Mouse (Mus musculus) frontal cortex, postnatal 36 days (tissue): ENCODE measurements around the gene F10.

ENCODE experiments used
- DNase-seq, 2 experiments: peaks; one replicate each; pipeline ENCODE4 v3.0.0; 2022; ENCODE audit warnings: low spot score in 2 of 2

F10 gene

GRCm38 (mm10) chr8:13037015-13037414 lies at the start of gene F10:
TSS of gene F10 (plus strand) at chr8:13037308.
- DNase-seq = no peak

- peak; percentile 82 to 88 for DNase-seq
Measured at GRCm38 (mm10) chr8:12987571-12987970, 49.5 kb upstream of the F10 start.

- no peak for DNase-seq
Measured at GRCm38 (mm10) chr8:12988722-12989430, 48.2 kb upstream of the F10 start.

- no peak for DNase-seq
Measured at GRCm38 (mm10) chr8:12991411-12991810, 45.7 kb upstream of the F10 start.

GRCm38 (mm10) chr8:12994468-12994867 lies 42.6 kb upstream of the F10 start:
- no peak for DNase-seq

- peak in 1 of 2 experiments; percentile 41 for DNase-seq
Measured at GRCm38 (mm10) chr8:12995481-12995880, 41.6 kb upstream of the F10 start.

GRCm38 (mm10) chr8:12996831-12997275 lies 40.3 kb upstream of the F10 start:
- no peak for DNase-seq

- no peak for DNase-seq
Measured at GRCm38 (mm10) chr8:12998331-12998730, 38.8 kb upstream of the F10 start.

- peak; percentile 43 to 56 for DNase-seq
Measured at GRCm38 (mm10) chr8:12999793-13000192, 37.3 kb upstream of the F10 start.

- no peak for DNase-seq
Measured at GRCm38 (mm10) chr8:13007458-13007857, 29.6 kb upstream of the F10 start.

- DNase-seq = no peak
Measured at GRCm38 (mm10) chr8:13010313-13010712, 26.8 kb upstream of the F10 start.

GRCm38 (mm10) chr8:13019560-13019959 lies 17.5 kb upstream of the F10 start:
- no peak for DNase-seq

GRCm38 (mm10) chr8:13021830-13022229 lies 15.3 kb upstream of the F10 start:
- peak; percentile 54 to 67 for DNase-seq

GRCm38 (mm10) chr8:13025487-13026224 lies 11.5 kb upstream of the F10 start, which contains the start of gene F7:
TSS of gene F7 (plus strand) at chr8:13026034.
- DNase-seq = no peak

- no peak for DNase-seq
Measured at GRCm38 (mm10) chr8:13027615-13028014, 9.5 kb upstream of the F10 start.

GRCm38 (mm10) chr8:13028482-13028881 lies 8.6 kb upstream of the F10 start:
- DNase-seq = peak; percentile 71 to 81

- peak; percentile 24 to 50 for DNase-seq
Measured at GRCm38 (mm10) chr8:13036346-13036812, 729 bp upstream of the F10 start.

- DNase-seq = no peak
Measured at GRCm38 (mm10) chr8:13037569-13037968, 461 bp downstream of the F10 start.

- no peak for DNase-seq
Measured at GRCm38 (mm10) chr8:13039054-13039453, 1.9 kb downstream of the F10 start.

GRCm38 (mm10) chr8:13041459-13041858 lies 4.4 kb downstream of the F10 start:
- DNase-seq = no peak

GRCm38 (mm10) chr8:13047652-13048051 lies 10.5 kb downstream of the F10 start:
- no peak for DNase-seq

- no peak for DNase-seq
Measured at GRCm38 (mm10) chr8:13050550-13050949, 13.4 kb downstream of the F10 start.

GRCm38 (mm10) chr8:13057351-13057750 lies 20.2 kb downstream of the F10 start:
- no peak for DNase-seq
